Mouse (Mus musculus): ENCODE measurements around the gene Il10. TPM values are rescaled to one million over a fixed set of nuclear protein-coding genes. Genes with fewer than 3 reads are reported as not detected.
"Not testable (repeated sequence)": the region's sequence is repeated elsewhere in the genome, so short reads cannot be mapped to it uniquely, and the experiment has no call there.

Gene Il10
- polyA plus RNA-seq, 1 experiment from 2014 or later, result not detected

DNA sequence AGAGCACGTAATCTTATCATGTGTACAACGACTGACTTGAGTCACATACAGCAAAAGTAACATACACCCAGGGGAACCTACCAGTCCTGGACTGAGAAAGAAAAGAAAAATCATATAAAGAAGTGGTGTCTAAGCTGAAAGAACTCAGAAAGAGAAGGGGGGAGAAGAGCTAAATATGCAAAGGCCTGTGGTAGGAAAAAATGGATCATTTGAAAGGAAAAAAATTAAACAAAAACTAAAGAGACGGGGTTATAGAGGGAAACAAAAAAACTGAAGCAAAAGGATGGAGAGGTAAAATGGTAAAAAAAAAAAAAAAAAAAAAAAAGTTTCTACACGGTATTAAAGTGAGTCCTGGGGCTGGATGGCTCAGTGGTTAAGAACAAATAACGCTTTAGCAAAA, 5.7 kb upstream of the Il10 start:
- Histone ChIP-seq H3K4me1 (ENCODE audit: insufficient read depth, low read length) (no peaks in the 10 kb centered on the region), H3K27ac (ENCODE audit: low read length) (no peak overlapping the region), H3K4me3 (ENCODE audit: low read length) (no peak overlapping the region), H3K9me3 (ENCODE audit: low read length) (no peaks in the 10 kb centered on the region), H3K4me2 (replicated peaks; ENCODE audit: low read depth, low read length) (no peak overlapping the region), H3K36me3 (ENCODE audit: insufficient read depth, low read length) (no peaks in the 10 kb centered on the region), H3K27me3 (ENCODE audit: insufficient read depth, low read length) (no peaks in the 10 kb centered on the region), H3K9ac (replicated peaks; ENCODE audit: low read length) (no peak overlapping the region)
- ATAC-seq (ENCODE audit: low FRiP score, low TSS enrichment), result no peak
- 91% methylated on average over 5 of the region's 5 CpGs for WGBS

DNA sequence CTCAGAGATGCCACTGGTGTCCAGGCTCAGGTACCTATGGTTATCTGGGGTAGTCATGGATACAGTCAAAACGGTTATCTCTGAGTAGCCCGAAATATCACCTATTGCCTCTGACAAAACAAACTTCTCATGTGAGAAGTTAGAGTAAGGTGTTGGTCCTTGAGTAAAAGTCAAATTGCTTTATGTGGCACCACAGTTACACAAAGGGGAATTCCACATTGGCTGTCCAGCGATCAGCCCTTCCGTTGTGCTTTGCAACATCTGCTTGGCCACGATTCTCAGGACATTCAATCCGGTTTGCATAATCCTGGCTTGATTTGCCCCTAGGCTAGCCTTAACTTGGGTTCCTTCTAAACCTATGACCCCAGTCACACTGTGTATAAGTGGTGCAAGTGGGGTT, 4.4 kb upstream of the Il10 start:
- no peak overlapping the region for H3K4me3 ChIP-seq (ENCODE audit: low read length)
- WGBS, result 89% methylated on average over 6 of the region's 6 CpGs
- no peak overlapping the region for H3K27ac ChIP-seq (ENCODE audit: low read length)

DNA sequence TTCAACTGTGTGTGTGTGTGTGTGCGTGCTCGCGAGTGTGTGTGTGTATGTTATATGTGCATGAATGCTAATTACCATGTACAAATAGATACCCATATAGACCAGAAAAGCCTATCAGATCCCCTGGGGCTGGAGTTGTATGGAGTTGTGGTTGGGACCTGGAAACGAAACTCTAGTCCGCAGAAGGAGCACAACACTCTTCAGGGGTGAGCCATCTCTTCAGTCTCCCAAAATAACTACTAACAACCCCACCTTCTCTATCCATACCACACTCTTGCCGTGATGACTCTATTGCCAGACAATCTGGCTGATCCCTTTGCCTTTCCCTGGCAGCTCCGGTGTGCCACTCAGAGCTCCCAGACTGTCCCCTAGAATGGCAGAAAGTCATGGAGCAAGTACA, 3.8 kb upstream of the Il10 start:
- H3K27me3 ChIP-seq (ENCODE audit: insufficient read depth, low read length), result no peaks in the 10 kb centered on the region
- H3K27ac ChIP-seq (ENCODE audit: low read length), result no peak overlapping the region
- no peaks in the 10 kb centered on the region for H3K9me3 ChIP-seq (ENCODE audit: low read length)
- WGBS, result 94% methylated on average over 7 of the region's 7 CpGs
- H3K4me1 ChIP-seq (ENCODE audit: insufficient read depth, low read length), result 0 out of 2 replicates have a peak, but pooled peaks cover 5% of the 10 kb centered on the region
- no peaks in the 10 kb centered on the region for H3K36me3 ChIP-seq (ENCODE audit: insufficient read depth, low read length)
- no peak overlapping the region for H3K9ac ChIP-seq (replicated peaks; ENCODE audit: low read length)
- ATAC-seq (ENCODE audit: low FRiP score, low TSS enrichment), result no peak
- H3K4me2 ChIP-seq (replicated peaks; ENCODE audit: low read depth, low read length), result no peak overlapping the region
- no peak overlapping the region for H3K4me3 ChIP-seq (ENCODE audit: low read length)

More for the DNA sequence above, 4.4 kb upstream of the Il10 start:
- no peaks in the 10 kb centered on the region for H3K36me3 ChIP-seq (ENCODE audit: insufficient read depth, low read length)
- ATAC-seq (ENCODE audit: low FRiP score, low TSS enrichment), result no peak
- no peaks in the 10 kb centered on the region for H3K4me1 ChIP-seq (ENCODE audit: insufficient read depth, low read length)
- no peaks in the 10 kb centered on the region for H3K9me3 ChIP-seq (ENCODE audit: low read length)
- no peak overlapping the region for H3K4me2 ChIP-seq (replicated peaks; ENCODE audit: low read depth, low read length)
- no peak overlapping the region for H3K9ac ChIP-seq (replicated peaks; ENCODE audit: low read length)
- no peaks in the 10 kb centered on the region for H3K27me3 ChIP-seq (ENCODE audit: insufficient read depth, low read length)

DNA sequence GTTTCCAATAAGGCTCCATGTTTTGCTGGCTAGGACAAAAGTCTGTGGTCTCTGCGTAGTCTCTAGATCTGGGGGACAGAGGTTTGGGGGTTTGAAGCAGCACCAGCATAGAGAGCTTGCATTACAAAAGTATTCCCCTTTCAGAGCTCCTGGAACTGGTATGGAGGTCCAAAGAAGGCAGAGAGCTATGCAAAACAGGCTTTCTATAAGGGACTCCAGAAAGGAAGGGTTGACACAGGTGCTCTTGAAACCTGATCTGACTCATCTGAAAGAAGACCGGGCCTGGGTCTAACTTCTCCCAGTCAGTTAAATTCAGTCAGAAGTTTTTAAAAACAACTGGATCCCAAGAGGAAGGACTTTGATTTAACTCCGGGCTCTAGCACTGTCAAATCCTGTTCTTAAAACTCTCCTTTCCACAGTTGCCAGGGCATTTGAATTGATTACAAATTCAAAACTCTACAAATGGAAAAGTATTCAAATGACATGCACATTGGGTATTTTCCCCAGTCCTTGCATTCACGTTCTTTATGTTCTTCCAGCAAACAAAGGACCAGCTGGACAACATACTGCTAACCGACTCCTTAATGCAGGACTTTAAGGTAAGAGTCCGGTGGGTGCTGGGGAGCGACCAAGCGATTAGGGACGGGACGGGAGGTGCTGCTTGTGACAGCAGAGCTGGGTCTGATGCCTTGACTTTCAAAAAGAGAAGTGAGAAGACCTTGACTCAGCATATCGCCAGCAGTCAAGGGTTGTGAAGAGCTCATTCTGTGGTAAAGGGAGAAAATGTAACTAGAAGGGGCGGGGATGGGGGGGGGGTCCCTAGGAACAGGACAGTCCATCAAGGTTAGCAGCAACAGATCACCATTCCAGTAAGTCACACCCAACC, 1.0 kb downstream of the Il10 start:
- no peaks in the 10 kb centered on the region for H3K36me3 ChIP-seq (ENCODE audit: insufficient read depth, low read length)
- no peak overlapping the region for H3K27ac ChIP-seq (ENCODE audit: low read length)
- H3K9me3 ChIP-seq (ENCODE audit: low read length), result no peaks in the 10 kb centered on the region
- no peak overlapping the region for H3K9ac ChIP-seq (replicated peaks; ENCODE audit: low read length)
- 45% methylated on average over 12 of the region's 12 CpGs for WGBS
- no peak overlapping the region for H3K4me3 ChIP-seq (ENCODE audit: low read length)
- peaks cover 4% of the 10 kb centered on the region; the same call in 1 of the 2 replicates for H3K27me3 ChIP-seq (ENCODE audit: insufficient read depth, low read length)
- peak; percentile 19; the same call in 1 of the 2 replicates for ATAC-seq (ENCODE audit: low FRiP score, low TSS enrichment)
- H3K4me2 ChIP-seq (replicated peaks; ENCODE audit: low read depth, low read length), result no peak overlapping the region
- H3K4me1 ChIP-seq (ENCODE audit: insufficient read depth, low read length), result peaks cover 17% of the 10 kb centered on the region

DNA sequence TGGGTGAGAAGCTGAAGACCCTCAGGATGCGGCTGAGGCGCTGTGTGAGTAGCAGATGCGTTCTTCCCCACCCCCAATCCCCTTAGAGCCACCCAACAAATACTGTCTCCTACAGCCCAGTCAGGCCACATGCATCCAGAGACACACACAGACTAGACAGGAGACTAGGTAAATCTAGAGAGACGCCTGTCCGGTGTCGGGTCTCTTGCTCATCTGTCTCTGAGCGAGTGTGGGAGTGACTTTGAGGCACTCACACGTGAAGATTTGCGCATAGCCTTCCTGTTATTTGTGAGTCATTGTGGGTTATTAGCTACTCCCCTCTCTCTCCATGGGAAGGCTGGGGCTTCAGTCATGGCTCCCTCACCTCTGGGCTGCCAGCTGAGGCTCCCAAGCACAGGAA, 1.8 kb downstream of the Il10 start:
- H3K27me3 ChIP-seq (ENCODE audit: insufficient read depth, low read length), result peaks cover 4% of the 10 kb centered on the region; the same call in 1 of the 2 replicates
- no peak overlapping the region for H3K9ac ChIP-seq (replicated peaks; ENCODE audit: low read length)
- H3K9me3 ChIP-seq (ENCODE audit: low read length), result no peaks in the 10 kb centered on the region
- peaks cover 17% of the 10 kb centered on the region for H3K4me1 ChIP-seq (ENCODE audit: insufficient read depth, low read length)
- H3K36me3 ChIP-seq (ENCODE audit: insufficient read depth, low read length), result no peaks in the 10 kb centered on the region
- H3K4me3 ChIP-seq (ENCODE audit: low read length), result no peak overlapping the region
- ATAC-seq (ENCODE audit: low FRiP score, low TSS enrichment), result peak; percentile 61; the same call in 1 of the 2 replicates
- H3K4me2 ChIP-seq (replicated peaks; ENCODE audit: low read depth, low read length), result no peak overlapping the region
- H3K27ac ChIP-seq (ENCODE audit: low read length), result no peak overlapping the region
- 47% methylated on average over 9 of the region's 9 CpGs for WGBS

DNA sequence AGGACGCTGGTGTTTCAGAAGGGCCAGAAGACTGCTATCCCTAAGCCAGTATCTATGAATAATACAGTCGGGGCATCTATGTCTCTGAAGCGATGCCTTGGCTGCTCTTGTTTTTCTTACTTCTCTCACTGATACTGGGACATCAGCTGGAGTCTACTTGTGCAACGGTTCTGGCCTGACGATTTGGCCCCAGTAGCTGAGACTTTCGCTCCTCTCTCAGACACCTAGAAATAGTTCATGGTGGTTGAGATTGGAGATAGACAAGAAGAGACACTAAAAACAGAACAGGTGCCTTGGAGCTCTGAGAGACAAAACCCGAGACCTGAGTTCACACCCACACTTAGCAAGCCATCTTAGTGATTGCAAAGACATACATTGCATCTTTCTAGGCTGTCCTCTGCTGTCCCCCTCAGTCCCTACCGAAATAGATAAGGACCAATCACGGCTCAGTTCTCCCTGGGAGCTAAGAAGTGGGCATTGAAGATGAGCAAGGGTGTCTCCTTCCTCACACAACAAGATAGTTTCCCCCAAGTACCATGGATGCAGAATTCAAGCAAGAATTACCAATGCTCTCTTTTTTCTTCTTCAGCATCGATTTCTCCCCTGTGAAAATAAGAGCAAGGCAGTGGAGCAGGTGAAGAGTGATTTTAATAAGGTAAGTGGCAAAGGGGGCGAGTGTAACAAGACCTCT, 2.4 kb downstream of the Il10 start:
- Histone ChIP-seq H3K4me1 (ENCODE audit: insufficient read depth, low read length) (peaks cover 17% of the 10 kb centered on the region), H3K9ac (replicated peaks; ENCODE audit: low read length) (no peak overlapping the region), H3K27me3 (ENCODE audit: insufficient read depth, low read length) (peaks cover 4% of the 10 kb centered on the region; the same call in 1 of the 2 replicates), H3K4me3 (ENCODE audit: low read length) (no peak overlapping the region), H3K9me3 (ENCODE audit: low read length) (no peaks in the 10 kb centered on the region), H3K4me2 (replicated peaks; ENCODE audit: low read depth, low read length) (no peak overlapping the region), H3K27ac (ENCODE audit: low read length) (no peak overlapping the region), H3K36me3 (ENCODE audit: insufficient read depth, low read length) (no peaks in the 10 kb centered on the region)
- ATAC-seq (ENCODE audit: low FRiP score, low TSS enrichment), result no peak
- WGBS, result 69% methylated on average over 11 of the region's 11 CpGs

DNA sequence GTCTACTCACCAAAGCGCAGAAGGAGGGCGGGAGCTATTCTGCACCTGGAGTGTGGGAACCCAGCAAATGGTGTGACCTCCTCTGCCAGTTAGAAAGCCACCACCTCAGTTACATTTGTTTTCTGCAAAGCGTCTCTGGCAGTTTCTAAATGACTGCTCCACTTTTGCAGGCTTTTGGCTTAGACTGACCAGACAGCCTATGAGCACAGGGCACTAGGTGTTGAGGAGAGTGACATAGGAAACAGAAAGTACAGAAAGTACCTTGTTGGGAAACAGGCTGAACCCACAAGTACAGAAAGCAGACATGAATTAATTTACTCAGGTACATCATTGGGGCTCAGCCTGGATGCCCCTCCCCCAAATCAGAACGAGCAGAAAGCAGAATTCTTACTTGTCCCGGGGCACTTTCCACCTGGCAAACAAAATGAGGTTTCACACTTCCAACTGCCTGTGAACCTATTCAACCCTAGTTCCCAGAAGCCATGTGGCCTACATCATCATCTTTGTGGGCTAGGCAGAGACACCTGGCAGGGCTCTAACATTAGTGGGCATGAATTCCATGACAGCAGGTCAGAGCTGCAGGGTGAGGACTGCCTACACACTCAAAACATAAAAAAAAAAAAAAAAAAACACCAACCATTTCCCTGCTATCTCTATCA, 3.1 kb downstream of the Il10 start:
- H3K9ac ChIP-seq (replicated peaks; ENCODE audit: low read length), result no peak overlapping the region
- peaks cover 17% of the 10 kb centered on the region for H3K4me1 ChIP-seq (ENCODE audit: insufficient read depth, low read length)
- ATAC-seq (ENCODE audit: low FRiP score, low TSS enrichment), result no peak
- H3K27ac ChIP-seq (ENCODE audit: low read length), result no peak overlapping the region
- no peaks in the 10 kb centered on the region for H3K9me3 ChIP-seq (ENCODE audit: low read length)
- H3K27me3 ChIP-seq (ENCODE audit: insufficient read depth, low read length), result peaks cover 4% of the 10 kb centered on the region; the same call in 1 of the 2 replicates
- WGBS, result 34% methylated on average over 5 of the region's 5 CpGs
- no peaks in the 10 kb centered on the region for H3K36me3 ChIP-seq (ENCODE audit: insufficient read depth, low read length)
- no peak overlapping the region for H3K4me3 ChIP-seq (ENCODE audit: low read length)
- H3K4me2 ChIP-seq (replicated peaks; ENCODE audit: low read depth, low read length), result no peak overlapping the region

DNA sequence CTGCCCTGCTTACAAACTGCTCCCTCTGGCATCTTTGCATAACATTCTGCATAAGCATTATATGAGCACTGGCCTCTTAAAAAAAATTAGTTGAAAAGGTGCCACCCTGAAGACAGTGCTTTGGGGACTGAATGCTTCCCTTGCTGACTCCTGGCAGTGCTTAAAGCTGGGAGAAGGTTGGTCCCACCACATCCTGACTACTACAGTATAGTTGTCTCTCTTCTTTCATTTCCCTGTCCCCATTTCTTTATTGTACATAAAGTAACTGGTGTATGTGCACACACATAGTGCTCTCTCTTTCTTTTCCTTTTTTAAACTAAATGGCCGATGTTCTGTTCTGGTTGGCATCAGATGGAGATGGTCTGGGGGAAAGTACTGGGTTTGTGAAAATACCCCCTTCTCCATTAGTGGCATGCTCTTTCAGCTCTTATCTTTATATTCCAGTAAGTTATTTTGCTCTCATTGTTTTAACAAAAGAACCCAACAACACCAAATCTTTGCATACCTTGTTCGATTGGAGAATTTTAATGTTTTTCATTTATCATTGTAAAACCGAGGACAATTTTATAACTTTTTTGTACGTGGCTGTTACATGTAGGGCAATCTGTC, 3.7 kb downstream of the Il10 start:
- not testable (repeated sequence) for H3K4me3 ChIP-seq (ENCODE audit: low read length); H3K9me3 ChIP-seq (ENCODE audit: low read length); H3K9ac ChIP-seq (replicated peaks; ENCODE audit: low read length); ATAC-seq (ENCODE audit: low FRiP score, low TSS enrichment); H3K27me3 ChIP-seq (ENCODE audit: insufficient read depth, low read length); H3K36me3 ChIP-seq (ENCODE audit: insufficient read depth, low read length); H3K4me2 ChIP-seq (replicated peaks; ENCODE audit: low read depth, low read length); H3K27ac ChIP-seq (ENCODE audit: low read length)
- 76% methylated on average over 3 of the region's 4 CpGs for WGBS
- peaks cover 17% of the 10 kb centered on the region for H3K4me1 ChIP-seq (ENCODE audit: insufficient read depth, low read length)

DNA sequence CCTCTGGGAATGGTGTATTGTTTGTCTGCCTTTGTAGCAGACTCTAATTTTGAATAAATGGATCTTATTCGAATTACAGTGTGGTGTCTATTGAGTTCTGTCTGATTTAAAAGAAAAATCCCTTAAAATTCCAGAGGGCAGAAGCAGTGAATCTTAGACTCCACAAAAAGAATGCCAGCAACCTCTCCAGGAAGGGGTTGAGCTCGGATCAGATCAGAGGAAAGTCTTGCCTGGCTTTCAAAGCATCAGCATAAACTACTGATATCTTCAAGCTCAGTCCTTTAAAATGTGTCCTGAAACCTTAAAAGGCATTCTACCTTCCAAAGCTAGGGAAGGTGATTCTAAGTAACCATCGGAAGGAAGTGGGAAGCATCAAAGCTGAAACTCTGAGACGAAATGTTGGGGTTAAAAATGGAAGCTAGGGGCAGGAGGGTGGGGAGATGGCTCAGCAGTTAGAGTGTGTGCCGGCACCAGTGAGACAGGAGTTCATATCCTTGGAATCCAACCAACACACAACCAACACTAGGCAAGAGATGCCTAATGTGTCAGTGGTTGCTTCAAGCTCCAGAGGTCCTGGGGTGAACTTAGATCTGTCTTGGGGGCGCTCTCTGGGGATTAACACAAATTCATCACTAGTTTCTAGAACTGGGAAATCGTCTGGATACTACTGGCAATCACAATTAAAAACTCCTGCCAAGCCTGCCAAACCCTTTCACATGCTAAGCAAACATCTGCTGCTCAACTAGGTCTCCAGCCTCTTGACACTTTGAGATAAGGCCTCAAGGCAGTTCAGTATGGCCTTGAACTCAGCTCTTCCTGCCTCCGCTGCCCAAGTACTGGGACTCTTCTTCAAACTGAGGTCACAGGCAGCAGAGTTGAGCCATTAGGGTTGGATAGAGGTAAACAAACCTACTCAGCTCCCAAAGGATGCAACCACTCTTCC, 5.5 kb downstream of the Il10 start:
- peaks cover 4% of the 10 kb centered on the region; the same call in 1 of the 2 replicates for H3K27me3 ChIP-seq (ENCODE audit: insufficient read depth, low read length)
- peaks cover 17% of the 10 kb centered on the region for H3K4me1 ChIP-seq (ENCODE audit: insufficient read depth, low read length)
- no peak overlapping the region for H3K4me2 ChIP-seq (replicated peaks; ENCODE audit: low read depth, low read length)
- no peak overlapping the region for H3K9ac ChIP-seq (replicated peaks; ENCODE audit: low read length)
- no peaks in the 10 kb centered on the region for H3K36me3 ChIP-seq (ENCODE audit: insufficient read depth, low read length)
- 84% methylated on average over 8 of the region's 8 CpGs for WGBS
- no peaks in the 10 kb centered on the region for H3K9me3 ChIP-seq (ENCODE audit: low read length)
- no peak for ATAC-seq (ENCODE audit: low FRiP score, low TSS enrichment)
- H3K4me3 ChIP-seq (ENCODE audit: low read length), result no peak overlapping the region
- H3K27ac ChIP-seq (ENCODE audit: low read length), result no peak overlapping the region

Measured in kidney, embryonic 16.5 days (tissue).